Mouse (Mus musculus) embryonic facial prominence, embryonic 10.5 days (tissue): ENCODE measurements at regions not wholly inside any gene's neighbourhood (a gene's known extent, or its start where the extent isn't known, plus 50 kb on each side); places are given as distances from the start of the nearest gene placed in this dataset.

Source experiments
- DNase-seq: peaks from one replicate; pipeline ENCODE4 v3.0.0-alpha.2; 2017; ENCODE audit warnings: low spot score
- H3K27ac ChIP-seq: fragments of 300-500 bp; sonication (generic); replicated peaks from 2 replicates; pipeline ENCODE4 v1.5.1; 2016; ENCODE audit warnings: mild to moderate bottlenecking
- H3K27me3 ChIP-seq: fragments of 300-500 bp; sonication (generic); replicated peaks from 2 replicates; pipeline ENCODE4 v1.6.1; 2016; ENCODE audit warnings: low read depth, mild to moderate bottlenecking; ENCODE audit not compliant: poor library complexity, severe bottlenecking
- H3K36me3 ChIP-seq: fragments of 300-500 bp; sonication (generic); replicated peaks from 2 replicates; pipeline ENCODE4 v1.6.1; 2016; ENCODE audit warnings: mild to moderate bottlenecking, moderate library complexity
- H3K4me1 ChIP-seq: fragments of 300-500 bp; sonication (generic); 2 replicates; pipeline ENCODE4 v1.6.1; 2016
- H3K4me3 ChIP-seq: fragments of 300-500 bp; sonication (generic); 2 replicates; pipeline ENCODE4 v1.5.1; 2016; ENCODE audit warnings: mild to moderate bottlenecking, moderate library complexity
- H3K9me3 ChIP-seq: fragments of 300-500 bp; sonication (generic); 2 replicates; pipeline ENCODE4 v1.6.1; 2016; ENCODE audit warnings: mild to moderate bottlenecking
- WGBS: fragments of 180-500 bp; shearing (Covaris S2); methylation state at CpG from one replicate; pipeline ENCODE4 v1.1.7; 2016; 5-methylcytosine and 5-hydroxymethylcytosine counted together

GRCm38 (mm10) chr2:179033171-179033570, 409.1 kb upstream of the Cdh4 start:
- DNase-seq: no peak
- WGBS: 83% methylated on average over 2 of the region's 2 CpGs
- no peak overlapping the region for H3K4me3 ChIP-seq

DNA sequence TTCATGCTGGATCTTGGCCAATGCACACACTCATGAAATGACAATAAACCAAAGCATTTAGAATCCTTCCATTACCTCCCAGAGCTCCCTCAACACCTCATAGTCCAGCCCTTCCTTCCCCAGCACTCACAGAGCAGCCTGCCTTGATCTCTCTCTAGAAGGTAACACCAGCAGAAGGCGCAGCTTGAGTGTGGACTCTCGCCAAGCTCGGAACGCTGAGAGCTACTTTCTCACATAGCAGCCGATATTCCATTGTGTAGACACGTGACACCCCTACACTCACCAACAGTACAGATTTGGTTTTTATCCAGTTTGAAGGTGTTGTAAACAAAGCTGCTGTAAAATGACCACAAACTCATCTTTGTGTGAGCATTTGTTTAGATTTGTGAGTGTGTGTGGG, 406.8 kb upstream of the Cdh4 start:
- Histone ChIP-seq H3K4me3 (no peak overlapping the region), H3K9me3 (no peaks in the 10 kb centered on the region), H3K36me3 (no peaks in the 10 kb centered on the region), H3K4me1 (no peaks in the 10 kb centered on the region), H3K27ac (no peak overlapping the region), H3K27me3 (no peaks in the 10 kb centered on the region)
- 88% methylated on average over 6 of the region's 6 CpGs for WGBS
- no peak for DNase-seq

More at GRCm38 (mm10) chr2:179033171-179033570, 409.1 kb upstream of the Cdh4 start:
- H3K36me3 ChIP-seq: no peaks in the 10 kb centered on the region
- H3K9me3 ChIP-seq: no peaks in the 10 kb centered on the region
- H3K27me3 ChIP-seq: no peaks in the 10 kb centered on the region
- no peaks in the 10 kb centered on the region for H3K4me1 ChIP-seq
- H3K27ac ChIP-seq: no peak overlapping the region

DNA sequence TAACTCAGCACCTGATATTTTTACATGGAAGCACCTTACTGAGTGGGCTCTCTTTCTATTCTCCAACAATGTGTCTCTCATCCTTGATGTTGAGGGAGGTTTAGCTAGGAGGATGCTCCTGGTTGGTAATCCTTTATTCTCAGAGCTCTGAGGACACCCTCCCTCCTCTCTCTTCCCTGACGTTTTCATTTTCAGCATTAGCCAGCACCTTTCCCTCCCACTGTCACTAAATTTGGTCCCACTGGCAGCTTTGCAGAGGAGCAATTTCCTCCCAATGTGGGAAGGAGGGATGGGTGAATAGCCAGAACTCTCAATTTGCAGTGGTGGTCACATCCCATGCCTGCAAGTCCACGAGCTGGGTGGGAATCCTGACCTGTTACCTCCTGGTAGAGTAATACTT, 402.5 kb upstream of the Cdh4 start:
- Histone ChIP-seq H3K4me3 (no peak overlapping the region), H3K27ac (no peak overlapping the region), H3K36me3 (no peaks in the 10 kb centered on the region), H3K9me3 (no peaks in the 10 kb centered on the region), H3K4me1 (peaks cover 11% of the 10 kb centered on the region), H3K27me3 (no peaks in the 10 kb centered on the region)
- DNase-seq: no peak
- WGBS: 67% methylated on average over 2 of the region's 2 CpGs

- no peaks in the 10 kb centered on the region for H3K27me3 ChIP-seq
- WGBS: 69% methylated on average over 4 of the region's 4 CpGs
- H3K36me3 ChIP-seq: no peaks in the 10 kb centered on the region
- no peak overlapping the region for H3K4me3 ChIP-seq
- H3K27ac ChIP-seq: no peak overlapping the region
- H3K4me1 ChIP-seq: peaks cover 28% of the 10 kb centered on the region
- no peaks in the 10 kb centered on the region for H3K9me3 ChIP-seq
- DNase-seq: no peak
These were observed 398.6 kb upstream of the Cdh4 start for GRCm38 (mm10) chr2:179043671-179044070.

DNA sequence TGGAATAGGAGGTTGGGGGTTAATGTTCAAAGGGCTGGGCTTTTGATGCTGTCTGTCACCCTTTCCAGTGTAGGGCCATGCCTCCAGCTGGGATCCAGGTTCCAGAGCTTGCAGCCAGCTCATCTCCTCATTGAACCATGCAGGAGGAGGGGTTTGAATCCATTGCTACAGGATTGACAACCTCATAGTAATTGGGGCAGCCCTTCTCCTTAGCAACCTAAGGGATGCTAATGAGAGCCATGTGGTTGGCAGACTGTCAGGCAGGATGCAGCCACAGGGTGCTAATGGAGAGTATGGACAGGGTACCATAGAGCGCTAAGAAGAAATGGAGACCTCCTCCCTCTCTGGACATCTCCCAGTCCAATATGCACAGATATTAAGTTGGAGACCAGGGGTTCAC, 396.9 kb upstream of the Cdh4 start:
- DNase-seq: peak; percentile 15
- WGBS: 55% methylated on average over 1 of the region's 1 CpGs
- H3K4me1 ChIP-seq: peaks cover 28% of the 10 kb centered on the region
- H3K27me3 ChIP-seq: no peaks in the 10 kb centered on the region
- no peak overlapping the region for H3K4me3 ChIP-seq
- no peaks in the 10 kb centered on the region for H3K36me3 ChIP-seq
- no peak overlapping the region for H3K27ac ChIP-seq
- H3K9me3 ChIP-seq: no peaks in the 10 kb centered on the region

DNA sequence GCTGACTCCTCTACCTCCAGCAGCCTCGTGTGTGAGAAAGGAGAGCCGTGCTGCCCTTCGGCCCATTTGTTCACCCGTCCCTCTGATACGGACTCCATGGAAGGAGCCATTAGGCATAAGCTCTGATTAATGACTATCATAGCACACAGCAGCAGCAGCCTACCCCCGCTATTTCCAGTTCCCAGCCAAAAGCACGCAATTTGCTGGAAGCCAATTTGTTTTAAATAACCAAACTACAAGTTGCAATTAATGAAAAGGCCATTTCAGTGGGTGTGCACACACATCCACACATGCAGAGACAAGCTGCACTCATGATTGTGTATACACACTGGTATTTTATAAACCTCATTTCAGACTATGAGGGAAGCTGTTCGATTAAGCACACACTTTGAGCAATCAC, 387.8 kb upstream of the Cdh4 start:
- DNase-seq: no peak
- Histone ChIP-seq H3K36me3 (no peaks in the 10 kb centered on the region), H3K9me3 (no peaks in the 10 kb centered on the region), H3K27me3 (no peaks in the 10 kb centered on the region; the same call in 1 of the 2 replicates), H3K4me1 (no peaks in the 10 kb centered on the region), H3K27ac (no peak overlapping the region), H3K4me3 (no peak overlapping the region)
- 87% methylated on average over 8 of the region's 8 CpGs for WGBS

GRCm38 (mm10) chr2:179064616-179065015, 377.6 kb upstream of the Cdh4 start:
- WGBS: 62% methylated on average over 8 of the region's 8 CpGs
- 0 out of 2 replicates have a peak, but pooled peaks cover 3% of the 10 kb centered on the region for H3K4me1 ChIP-seq

DNA sequence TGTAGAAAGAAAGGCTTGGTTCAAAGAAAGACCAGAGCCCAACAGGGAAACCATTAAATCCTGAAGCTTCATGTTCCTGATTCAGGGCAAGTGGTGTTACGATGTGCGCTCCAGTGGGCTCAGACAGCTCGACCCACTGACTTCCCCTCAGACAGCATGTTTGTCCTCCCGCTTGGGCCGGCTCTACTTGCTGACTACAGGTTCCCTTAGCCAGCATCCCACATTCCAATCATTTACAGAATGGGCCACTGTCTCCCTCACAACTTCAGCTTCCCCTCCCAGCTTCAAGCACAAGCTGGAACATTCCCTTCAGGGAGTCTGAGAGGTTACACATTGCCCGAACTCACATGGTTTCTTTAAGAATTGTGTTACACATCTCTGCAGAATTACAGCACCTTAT, 372.7 kb upstream of the Cdh4 start:
- Histone ChIP-seq H3K9me3 (no peaks in the 10 kb centered on the region), H3K4me1 (0 out of 2 replicates have a peak, but pooled peaks cover 3% of the 10 kb centered on the region), H3K27me3 (no peaks in the 10 kb centered on the region), H3K36me3 (no peaks in the 10 kb centered on the region), H3K27ac (no peak overlapping the region), H3K4me3 (no peak overlapping the region)
- 73% methylated on average over 6 of the region's 6 CpGs for whole genome bisulfite sequencing
- DNase-seq: no peak

More at GRCm38 (mm10) chr2:179064616-179065015, 377.6 kb upstream of the Cdh4 start:
- no peaks in the 10 kb centered on the region for H3K27me3 ChIP-seq
- no peaks in the 10 kb centered on the region for H3K9me3 ChIP-seq
- no peak for DNase-seq
- no peaks in the 10 kb centered on the region for H3K36me3 ChIP-seq
- H3K4me3 ChIP-seq: no peak overlapping the region
- no peak overlapping the region for H3K27ac ChIP-seq

- H3K4me3 ChIP-seq: no peak overlapping the region
- DNase-seq: peak; percentile 59
- H3K27ac ChIP-seq: no peak overlapping the region
- no peaks in the 10 kb centered on the region for H3K9me3 ChIP-seq
- 49% methylated on average over 1 of the region's 1 CpGs for whole genome bisulfite sequencing
- H3K27me3 ChIP-seq: no peaks in the 10 kb centered on the region
- 0 out of 2 replicates have a peak, but pooled peaks cover 2% of the 10 kb centered on the region for H3K4me1 ChIP-seq
- no peaks in the 10 kb centered on the region for H3K36me3 ChIP-seq
These were observed 371.9 kb upstream of the Cdh4 start for GRCm38 (mm10) chr2:179070346-179070745.

GRCm38 (mm10) chr2:179080462-179081274, 361.6 kb upstream of the Cdh4 start:
- Histone ChIP-seq H3K4me1 (peaks cover 4% of the 10 kb centered on the region), H3K9me3 (no peaks in the 10 kb centered on the region), H3K36me3 (no peaks in the 10 kb centered on the region), H3K27ac (no peak overlapping the region), H3K4me3 (no peak overlapping the region), H3K27me3 (no peaks in the 10 kb centered on the region)
- no peak for DNase-seq
- WGBS: 78% methylated on average over 13 of the region's 13 CpGs

- Histone ChIP-seq H3K36me3 (no peaks in the 10 kb centered on the region), H3K4me3 (no peak overlapping the region), H3K27ac (no peak overlapping the region), H3K4me1 (no peaks in the 10 kb centered on the region), H3K27me3 (no peaks in the 10 kb centered on the region), H3K9me3 (no peaks in the 10 kb centered on the region)
- no peak for DNase-seq
- WGBS: 88% methylated on average over 9 of the region's 9 CpGs
These were observed 355.3 kb upstream of the Cdh4 start for GRCm38 (mm10) chr2:179086915-179087314.

GRCm38 (mm10) chr2:179091480-179091879, 350.8 kb upstream of the Cdh4 start:
- Histone ChIP-seq H3K9me3 (no peaks in the 10 kb centered on the region), H3K4me1 (0 out of 2 replicates have a peak, but pooled peaks cover 2% of the 10 kb centered on the region), H3K36me3 (no peaks in the 10 kb centered on the region), H3K27ac (no peak overlapping the region), H3K4me3 (no peak overlapping the region), H3K27me3 (no peaks in the 10 kb centered on the region)
- DNase-seq: no peak
- WGBS: 45% methylated on average over 3 of the region's 3 CpGs

DNA sequence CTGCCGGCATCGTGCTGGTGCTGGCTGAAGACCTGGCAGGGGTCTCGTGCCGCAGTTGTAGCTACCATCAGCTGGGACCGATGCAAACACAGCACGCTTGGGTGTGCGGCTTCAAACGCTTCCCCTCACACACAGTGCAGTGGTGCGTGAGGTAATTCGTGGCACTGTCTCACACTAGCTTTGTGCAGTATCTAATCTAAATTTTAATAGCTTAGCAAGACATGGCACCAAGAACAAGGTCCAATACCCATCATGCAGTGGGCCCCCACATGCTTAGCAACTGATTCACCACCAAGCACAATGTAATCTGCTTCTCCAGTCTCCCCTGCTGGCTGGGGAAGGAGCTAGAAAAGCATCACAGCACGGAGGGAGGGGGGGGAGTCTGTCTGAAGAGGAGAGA, 348.2 kb upstream of the Cdh4 start:
- Histone ChIP-seq H3K27me3 (no peaks in the 10 kb centered on the region), H3K4me3 (no peak overlapping the region), H3K36me3 (no peaks in the 10 kb centered on the region), H3K4me1 (0 out of 2 replicates have a peak, but pooled peaks cover 2% of the 10 kb centered on the region), H3K27ac (no peak overlapping the region), H3K9me3 (no peaks in the 10 kb centered on the region)
- 78% methylated on average over 11 of the region's 11 CpGs for WGBS
- no peak for DNase-seq
